Mouse (Mus musculus) hindbrain, embryonic 11.5 days (tissue): ENCODE results near the gene Batf. TPM values are rescaled to one million over a fixed set of nuclear protein-coding genes. Genes with fewer than 3 reads are reported as not detected.
"Not testable (repeated sequence)": the region's sequence is repeated elsewhere in the genome, so short reads cannot be mapped to it uniquely, and the experiment has no call there.

Experiments
- ATAC-seq: fragments of 200-750 bp; cut with Nextera tagmentation; 2 replicates; pipeline ENCODE4 v1.8.0; 2017; ENCODE audit warnings: mild to moderate bottlenecking, moderate TSS enrichment, moderate library complexity; ENCODE audit not compliant: low FRiP score
- DNase-seq: peaks from one replicate; pipeline ENCODE4 v3.0.0-alpha.2; 2015; ENCODE audit warnings: low spot score
- H3K27ac ChIP-seq: fragments of 300-500 bp; sonication (generic); 2 replicates; pipeline ENCODE4 v1.5.1; 2014; ENCODE audit warnings: mild to moderate bottlenecking, low read depth, low read length
- H3K27me3 ChIP-seq: fragments of 300-500 bp; sonication (generic); 2 replicates; pipeline ENCODE4 v1.6.1; 2014; ENCODE audit warnings: mild to moderate bottlenecking, low read length, moderate library complexity, mixed read lengths; ENCODE audit not compliant: control insufficient read depth, insufficient read depth
- H3K36me3 ChIP-seq: fragments of 300-500 bp; sonication (generic); 2 replicates; pipeline ENCODE4 v1.6.1; 2014; ENCODE audit warnings: mild to moderate bottlenecking, low read length, moderate library complexity, mixed read lengths; ENCODE audit not compliant: control insufficient read depth, insufficient read depth
- H3K4me1 ChIP-seq: fragments of 300-500 bp; sonication (generic); replicated peaks from 2 replicates; pipeline ENCODE4 v1.6.1; 2014; ENCODE audit warnings: low read length, mixed read lengths; ENCODE audit not compliant: control insufficient read depth, insufficient read depth
- H3K4me2 ChIP-seq: fragments of 300-500 bp; sonication (generic); replicated peaks from 2 replicates; pipeline ENCODE4 v1.6.1; 2014; ENCODE audit warnings: mild to moderate bottlenecking, low read depth, low read length
- H3K4me3 ChIP-seq: fragments of 300-500 bp; sonication (generic); 2 replicates; pipeline ENCODE4 v1.5.1; 2014; ENCODE audit warnings: low read depth, low read length
- H3K9ac ChIP-seq: fragments of 300-500 bp; sonication (generic); 2 replicates; pipeline ENCODE4 v1.6.1; 2014; ENCODE audit warnings: low read depth, low read length
- H3K9me3 ChIP-seq: fragments of 300-500 bp; sonication (generic); 2 replicates; pipeline ENCODE4 v1.6.1; 2016; ENCODE audit warnings: low read length; ENCODE audit not compliant: control insufficient read depth
- WGBS: fragments of 180-500 bp; shearing (Covaris S2); extraction: QIAGEN DNeasy Blood & Tissue Kit; methylation state at CpG from one replicate; pipeline ENCODE4 v1.1.7; 2014; 5-methylcytosine and 5-hydroxymethylcytosine counted together
- polyA plus RNA-seq: library from polyadenylated mRNA; unstranded; fragments of >200 nt; fragmentation: Nextera tagmentation; extraction: Ambion mirVana; gene quantifications from 2 replicates; pipeline ENCODE4 v1.2.1, GENCODE M21; 2014

Gene Batf
- polyA plus RNA-seq, 1 experiment from 2014 or later: 2.2 TPM

DNA sequence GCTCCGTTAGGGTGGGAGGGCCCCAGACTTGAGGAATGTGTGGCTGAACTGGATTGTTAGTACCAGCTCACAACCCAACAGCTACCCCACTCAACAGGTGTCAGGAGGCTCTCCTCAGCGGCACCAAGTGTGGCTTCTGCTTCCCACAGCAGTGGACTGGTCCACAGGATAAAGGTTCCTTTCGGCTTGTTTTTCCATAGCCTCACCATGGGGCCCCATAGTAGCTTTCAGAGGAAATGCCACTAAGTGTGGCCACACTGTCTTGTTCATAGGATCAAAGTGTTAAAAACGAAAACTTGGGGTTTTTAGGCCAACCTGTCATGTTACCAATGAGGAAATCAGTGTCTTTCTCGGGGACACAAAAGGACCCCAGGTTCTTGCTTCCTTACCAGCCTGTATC, 10.0 kb downstream of the Batf start:
- Histone ChIP-seq H3K9ac (no peak overlapping the region), H3K36me3 (no peaks in the 10 kb centered on the region), H3K4me1 (no peaks in the 10 kb centered on the region), H3K27ac (no peak overlapping the region), H3K4me2 (no peak overlapping the region), H3K9me3 (no peaks in the 10 kb centered on the region), H3K4me3 (no peak overlapping the region), H3K27me3 (no peaks in the 10 kb centered on the region)
- ATAC-seq (no peak), DNase-seq (no peak)
- WGBS: 81% methylated on average over 5 of the region's 5 CpGs

DNA sequence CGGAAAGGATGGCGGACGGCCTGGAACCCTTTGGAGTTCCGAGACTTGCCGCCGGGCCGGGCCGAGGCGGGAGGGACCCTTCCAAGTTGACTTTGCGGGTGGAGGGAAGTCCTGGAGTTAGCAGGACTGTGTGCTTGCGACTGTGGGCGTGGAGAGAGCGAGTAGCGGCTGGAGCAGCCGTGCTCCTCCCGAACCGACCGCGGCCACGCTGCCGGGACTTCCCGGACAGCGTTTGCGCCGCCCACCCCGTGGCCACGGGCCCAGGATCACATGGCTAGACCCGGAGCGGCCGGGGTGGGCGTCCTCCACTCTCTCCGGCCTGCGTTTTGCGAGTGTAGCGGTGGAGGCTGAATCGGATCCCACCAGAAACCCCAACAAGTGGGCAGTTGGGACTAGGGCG, 11.7 kb downstream of the Batf start:
- not testable (repeated sequence) for H3K4me2 ChIP-seq, H3K36me3 ChIP-seq, H3K27ac ChIP-seq, H3K9ac ChIP-seq, H3K4me1 ChIP-seq, H3K27me3 ChIP-seq, DNase-seq, H3K9me3 ChIP-seq, H3K4me3 ChIP-seq
- 37% methylated on average over 11 of the region's 37 CpGs for WGBS
- ATAC-seq: peak; percentile 53; the same call in 1 of the 2 replicates

DNA sequence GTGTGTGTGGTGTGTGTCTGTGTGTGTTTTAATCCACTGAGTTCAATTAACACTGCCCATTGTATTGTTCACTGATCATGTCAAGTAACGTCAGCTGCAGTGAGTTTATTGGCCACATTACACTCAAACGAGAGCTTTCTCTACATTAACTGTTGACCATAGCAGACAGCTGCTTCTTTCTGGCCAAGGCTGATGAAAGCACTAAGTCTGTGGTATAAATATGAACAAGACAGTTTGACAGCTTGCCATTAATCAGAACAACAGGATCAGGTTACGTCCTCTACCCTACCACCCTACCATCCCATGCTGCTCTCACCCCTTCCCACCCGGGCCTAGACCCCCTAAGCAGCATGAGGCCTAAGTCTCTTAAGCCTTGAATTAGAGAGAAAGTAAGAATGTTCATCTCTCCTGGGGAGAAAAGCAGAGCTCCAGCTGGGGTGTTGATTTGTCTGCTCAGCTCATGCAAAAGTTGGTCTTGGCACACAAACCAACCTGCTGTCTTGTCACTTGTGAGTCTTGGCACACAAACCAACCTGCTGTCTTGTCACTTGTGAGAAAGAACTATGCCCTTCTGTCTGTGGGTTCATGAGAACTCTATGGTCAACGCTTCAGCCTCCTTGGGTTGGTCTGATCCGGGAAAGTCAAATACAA, 13.8 kb downstream of the Batf start:
- Histone ChIP-seq H3K4me3 (no peak overlapping the region), H3K36me3 (no peaks in the 10 kb centered on the region), H3K9ac (no peak overlapping the region), H3K4me2 (no peak overlapping the region), H3K27me3 (no peaks in the 10 kb centered on the region), H3K9me3 (no peaks in the 10 kb centered on the region), H3K4me1 (0 out of 2 replicates have a peak, but pooled peaks cover 2% of the 10 kb centered on the region), H3K27ac (no peak overlapping the region)
- DNase-seq (no peak), ATAC-seq (no peak)
- WGBS: 72% methylated on average over 6 of the region's 6 CpGs

DNA sequence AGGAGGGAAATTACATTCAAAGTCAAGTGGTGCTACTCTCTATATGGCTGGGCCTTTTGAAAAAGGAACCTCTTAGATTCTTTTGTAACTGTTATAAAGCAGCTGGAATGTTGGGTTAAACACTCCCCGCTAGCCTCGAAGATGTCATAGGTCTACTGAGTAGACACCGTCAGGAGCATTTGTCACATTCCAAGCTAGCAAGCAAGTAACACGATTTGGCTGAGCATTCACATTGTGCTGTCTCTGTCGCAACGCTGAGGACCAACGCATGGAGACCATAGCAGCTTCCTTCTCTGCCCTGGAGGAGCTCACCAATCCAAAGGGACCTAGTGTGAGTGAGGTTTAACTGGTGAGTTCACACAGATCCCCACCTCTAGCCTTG, 14.4 kb downstream of the Batf start:
- no peak for ATAC-seq
- no peak overlapping the region for H3K9ac ChIP-seq

DNA sequence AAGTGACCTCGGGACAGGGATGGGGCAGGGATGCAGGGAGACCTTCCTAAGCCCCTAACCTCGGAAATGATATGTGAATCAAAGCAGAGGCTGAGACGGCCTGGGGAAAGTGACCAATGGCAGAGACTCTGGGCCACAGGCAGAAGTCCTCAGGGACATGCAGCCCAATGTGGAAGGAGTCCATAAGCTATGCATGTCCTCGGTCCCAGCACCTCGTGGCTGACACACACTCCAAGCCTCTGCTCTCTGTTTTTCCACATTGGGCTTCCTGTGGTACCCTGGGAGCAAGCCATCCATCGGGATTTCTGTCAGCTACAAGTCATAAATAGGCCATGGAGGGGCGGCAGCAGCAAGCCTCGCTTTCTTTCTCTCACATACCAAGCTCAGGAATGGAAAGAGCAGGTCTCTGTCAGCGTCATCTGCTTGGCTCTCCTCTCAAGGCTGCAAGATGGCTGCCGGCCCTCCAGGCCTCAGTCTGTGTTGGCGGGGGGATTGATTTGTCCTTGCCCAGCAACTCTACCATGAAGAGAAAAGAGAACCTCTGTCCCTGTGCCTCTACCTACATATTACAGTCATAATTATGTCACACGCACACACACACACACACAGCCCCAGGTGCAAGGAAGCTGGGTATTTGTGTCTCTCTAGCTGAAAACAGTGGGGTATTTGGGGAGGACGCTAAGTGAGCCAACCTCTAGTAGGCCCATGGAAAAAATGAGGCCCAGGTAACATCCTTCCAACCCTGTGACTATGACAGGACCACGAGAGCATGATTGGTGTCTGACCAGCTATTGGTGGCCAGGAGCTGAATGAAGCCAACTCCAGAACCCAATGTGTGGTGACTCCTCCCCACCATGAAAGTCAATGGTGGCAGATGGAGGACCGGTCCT, 15.9 kb downstream of the Batf start:
- no peaks in the 10 kb centered on the region for H3K9me3 ChIP-seq
- 80% methylated on average over 15 of the region's 15 CpGs for WGBS
- ATAC-seq (no peak), DNase-seq (no peak)
- no peak overlapping the region for H3K9ac ChIP-seq
- no peaks in the 10 kb centered on the region for H3K36me3 ChIP-seq
- no peak overlapping the region for H3K4me2 ChIP-seq
- no peak overlapping the region for H3K27ac ChIP-seq
- no peak overlapping the region for H3K4me3 ChIP-seq
- no peaks in the 10 kb centered on the region for H3K27me3 ChIP-seq
- H3K4me1 ChIP-seq: 0 out of 2 replicates have a peak, but pooled peaks cover 2% of the 10 kb centered on the region

More for the DNA sequence above, 14.4 kb downstream of the Batf start:
- Histone ChIP-seq H3K4me3 (no peak overlapping the region), H3K4me1 (0 out of 2 replicates have a peak, but pooled peaks cover 2% of the 10 kb centered on the region), H3K27me3 (no peaks in the 10 kb centered on the region), H3K9me3 (no peaks in the 10 kb centered on the region), H3K27ac (no peak overlapping the region), H3K4me2 (no peak overlapping the region), H3K36me3 (no peaks in the 10 kb centered on the region)
- DNase-seq: no peak
- 87% methylated on average over 7 of the region's 7 CpGs for whole genome bisulfite sequencing

DNA sequence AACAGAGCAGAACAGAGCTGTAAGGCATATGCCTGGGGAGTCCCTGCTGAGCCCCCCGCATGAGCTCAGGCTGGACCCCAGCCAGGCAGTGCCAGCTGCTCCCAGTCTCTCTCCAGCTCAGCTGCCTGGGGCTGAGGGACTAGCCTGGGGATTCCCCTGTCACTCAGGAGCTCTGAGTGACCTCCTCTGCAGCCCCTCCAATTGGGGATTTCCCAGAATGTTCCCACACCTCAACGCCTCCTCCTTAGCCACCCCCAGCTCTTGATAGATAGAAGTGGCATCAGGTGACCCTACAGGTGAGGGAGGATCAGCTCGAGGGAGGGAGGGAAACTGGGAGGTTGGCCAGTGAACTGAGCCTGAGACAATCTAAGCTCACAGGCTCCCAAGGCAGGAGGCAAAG, 17.0 kb downstream of the Batf start:
- WGBS: 85% methylated on average over 3 of the region's 3 CpGs
- no peak overlapping the region for H3K27ac ChIP-seq
- H3K4me2 ChIP-seq: no peak overlapping the region
- 0 out of 2 replicates have a peak, but pooled peaks cover 2% of the 10 kb centered on the region for H3K4me1 ChIP-seq
- no peak overlapping the region for H3K4me3 ChIP-seq
- DNase-seq (no peak), ATAC-seq (no peak)
- no peaks in the 10 kb centered on the region for H3K27me3 ChIP-seq
- H3K9ac ChIP-seq: no peak overlapping the region
- no peaks in the 10 kb centered on the region for H3K9me3 ChIP-seq
- no peaks in the 10 kb centered on the region for H3K36me3 ChIP-seq

DNA sequence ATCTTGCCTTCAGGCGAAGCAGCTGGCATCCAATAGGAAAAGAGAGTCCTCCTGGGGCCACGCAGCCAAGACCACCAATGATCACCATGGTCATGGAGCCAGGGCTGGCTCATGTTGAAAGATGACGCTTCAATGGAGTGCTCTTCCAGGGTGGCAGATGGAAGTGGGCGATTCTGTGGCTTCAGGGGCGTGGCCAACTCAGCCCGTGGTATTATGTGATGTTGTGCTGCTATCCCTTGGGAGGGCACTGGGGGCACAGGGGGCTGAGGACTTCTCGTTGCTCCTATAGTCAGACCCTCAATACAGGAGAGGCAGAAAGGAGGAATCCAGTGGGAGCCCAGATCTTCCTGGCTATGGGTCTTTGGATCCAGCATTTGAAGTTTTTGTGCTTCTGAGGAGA, 18.1 kb downstream of the Batf start:
- H3K4me1 ChIP-seq: 0 out of 2 replicates have a peak, but pooled peaks cover 2% of the 10 kb centered on the region
- no peak overlapping the region for H3K4me3 ChIP-seq
- DNase-seq (no peak), ATAC-seq (no peak)
- no peaks in the 10 kb centered on the region for H3K9me3 ChIP-seq
- H3K36me3 ChIP-seq: no peaks in the 10 kb centered on the region
- WGBS: 66% methylated on average over 7 of the region's 7 CpGs
- H3K27me3 ChIP-seq: no peaks in the 10 kb centered on the region
- no peak overlapping the region for H3K27ac ChIP-seq
- H3K9ac ChIP-seq: no peak overlapping the region
- no peak overlapping the region for H3K4me2 ChIP-seq

DNA sequence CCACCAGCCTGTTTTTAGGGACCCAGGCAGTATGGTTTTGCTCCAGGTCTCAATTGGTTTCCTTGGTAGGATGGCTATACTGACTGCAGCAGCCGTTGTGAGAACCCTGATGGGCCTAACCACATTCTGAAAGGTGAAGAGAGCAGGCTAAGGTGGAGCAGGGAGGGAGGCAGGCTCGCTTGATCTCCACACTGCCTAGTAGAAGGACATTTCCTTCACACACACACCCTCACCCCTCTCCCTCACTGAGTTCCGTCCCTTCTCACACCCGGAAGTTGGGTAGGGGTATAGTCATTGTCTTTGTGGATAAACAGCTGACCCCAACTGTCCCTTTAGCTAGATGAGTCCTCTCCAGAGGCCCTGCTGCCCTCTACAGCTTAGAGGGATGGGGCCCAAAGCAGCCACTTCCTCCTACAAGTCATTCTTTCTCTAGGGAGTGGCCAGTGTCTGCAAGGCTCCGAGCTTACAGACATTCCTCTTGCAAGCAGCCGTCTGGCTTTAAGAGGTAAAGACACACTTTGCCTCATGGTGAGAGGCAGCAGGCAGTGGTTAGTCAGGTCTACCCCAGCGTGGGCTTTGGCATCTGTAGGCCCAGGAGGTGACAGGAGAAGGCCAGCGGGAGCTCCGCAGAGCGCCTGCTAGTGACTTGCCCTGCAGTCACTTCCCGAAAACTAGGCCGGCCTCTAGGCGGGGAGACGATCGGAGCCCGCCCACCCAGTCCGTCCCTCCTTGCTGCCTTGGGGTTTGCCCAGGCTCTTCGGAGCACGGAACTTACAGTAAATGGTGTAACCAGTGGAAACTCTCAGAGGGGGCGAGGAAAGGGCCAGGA, 18.7 kb downstream of the Batf start:
- no peak for ATAC-seq
- peak; percentile 65 for DNase-seq
- WGBS: 11% methylated on average over 20 of the region's 20 CpGs

More for the DNA sequence above, 18.7 kb downstream of the Batf start:
- Histone ChIP-seq H3K4me2 (peak overlapping the region; percentile 39), H3K36me3 (no peaks in the 10 kb centered on the region), H3K27ac (no peak overlapping the region), H3K4me1 (0 out of 2 replicates have a peak, but pooled peaks cover 2% of the 10 kb centered on the region), H3K9me3 (no peaks in the 10 kb centered on the region), H3K9ac (peak overlapping the region; percentile 32; the same call in 1 of the 2 replicates), H3K4me3 (peak overlapping the region; percentile 13; the same call in 1 of the 2 replicates), H3K27me3 (no peaks in the 10 kb centered on the region)
